Mouse (Mus musculus): ENCODE measurements around the gene Gabpb1. TPM values are rescaled to one million over a fixed set of nuclear protein-coding genes. Genes with fewer than 3 reads are reported as not detected.

The Gabpb1 gene
- total RNA-seq (2021): 10 to 100 TPM; 19.3 to 21.5 TPM
- long read RNA-seq, experiment 1, full-length matches to known transcripts: 19 of 31 reads
- long read RNA-seq, experiment 1, partial matches to known transcripts: 3 of 31 reads
- long read RNA-seq, experiment 1, other reads (novel, unspliced or antisense): 9 of 31 reads
- long read RNA-seq, experiment 2, full-length matches to known transcripts: 15 of 23 reads
- long read RNA-seq, experiment 2, partial matches to known transcripts: 1 of 23 reads
- long read RNA-seq, experiment 2, other reads (novel, unspliced or antisense): 7 of 23 reads

DNA sequence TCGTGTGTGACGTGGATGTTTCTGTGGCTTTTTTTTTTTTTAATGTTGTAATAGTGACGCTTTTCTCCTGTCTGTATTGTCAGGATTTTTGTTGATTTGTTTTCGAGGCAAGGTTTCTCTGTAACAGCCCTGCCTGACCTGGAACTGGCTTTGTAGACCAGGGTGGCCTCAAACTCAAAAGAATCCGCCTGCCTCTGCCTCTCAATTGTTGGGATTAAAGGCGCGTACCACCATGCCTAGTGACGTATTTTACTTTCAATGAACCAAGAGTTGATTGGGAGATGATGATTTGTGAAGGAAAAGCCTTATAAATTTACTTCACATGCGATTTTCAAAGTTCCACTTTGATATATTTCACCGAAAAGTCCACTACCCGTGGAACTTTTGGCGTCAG lies at the start of gene Gabpb1:
Gene Gabpb1 (minus strand): TSS at position 216 of the 394 bp plus-strand sequence.
- DNase-seq: no peak

GRCm38 (mm10) chr2:126712950-126713349 lies 36.8 kb upstream of the Gabpb1 start:
- no peak for DNase-seq

GRCm38 (mm10) chr2:126712526-126712925 lies 36.4 kb upstream of the Gabpb1 start:
- DNase-seq: no peak

DNA sequence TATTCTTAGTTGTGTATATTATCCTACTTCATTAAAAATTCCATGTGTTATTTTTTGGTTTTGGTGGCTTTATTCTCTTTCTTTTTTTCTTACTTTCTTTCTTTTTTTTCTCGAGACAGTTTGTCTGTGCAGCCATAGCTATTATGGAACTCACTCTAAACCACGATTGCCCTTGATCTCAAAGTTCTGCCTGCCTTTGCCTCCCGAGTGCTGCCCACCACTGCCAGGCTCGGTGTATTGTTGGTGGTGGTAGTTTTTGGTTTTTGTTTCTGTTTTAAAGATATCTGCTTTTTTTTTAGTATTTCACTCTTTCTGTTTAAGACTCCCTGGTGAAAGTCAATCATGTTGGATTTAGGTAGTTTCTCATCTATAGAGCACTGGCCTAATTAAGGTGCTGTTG lies 32.2 kb upstream of the Gabpb1 start:
- no peak for DNase-seq

GRCm38 (mm10) chr2:126707438-126707779 lies 31.3 kb upstream of the Gabpb1 start:
- no peak for DNase-seq

DNA sequence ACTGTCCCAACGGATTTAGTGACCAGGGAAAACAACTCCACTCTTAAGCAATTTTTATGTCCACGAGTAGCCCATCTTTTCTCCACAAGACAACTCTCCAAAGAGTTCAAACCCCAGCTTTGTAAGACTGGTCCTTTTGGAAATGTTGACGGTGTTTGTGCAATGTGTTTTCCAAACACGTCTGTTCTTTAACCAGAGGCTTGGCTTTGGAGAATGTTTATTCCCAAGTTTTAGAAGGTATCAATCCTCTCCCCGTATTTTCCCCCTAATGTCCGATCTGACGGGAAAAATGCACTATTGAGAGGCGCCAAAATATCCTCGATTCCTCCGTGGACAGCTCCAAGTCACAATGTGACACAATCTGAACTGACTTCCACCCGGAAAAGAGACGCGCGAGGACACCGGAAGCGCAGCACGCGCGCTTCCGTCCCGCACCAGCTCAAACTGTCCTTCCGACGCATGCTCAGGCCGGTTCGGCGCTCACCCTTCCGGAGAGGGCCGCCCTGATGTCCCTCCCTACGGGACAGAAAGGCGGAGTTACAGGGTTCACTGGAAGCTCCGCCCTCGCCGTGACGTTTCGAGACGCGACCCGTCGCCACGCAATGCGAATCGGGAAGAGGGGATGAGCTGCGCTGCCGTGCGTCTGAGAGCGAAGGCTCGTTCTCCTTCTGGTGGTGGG lies 30.8 kb upstream of the Gabpb1 start, which contains the start of gene Usp8:
Gene Usp8 (plus strand): TSS at position 570 of the 679 bp plus-strand sequence.
- DNase-seq: peak; percentile 99

DNA sequence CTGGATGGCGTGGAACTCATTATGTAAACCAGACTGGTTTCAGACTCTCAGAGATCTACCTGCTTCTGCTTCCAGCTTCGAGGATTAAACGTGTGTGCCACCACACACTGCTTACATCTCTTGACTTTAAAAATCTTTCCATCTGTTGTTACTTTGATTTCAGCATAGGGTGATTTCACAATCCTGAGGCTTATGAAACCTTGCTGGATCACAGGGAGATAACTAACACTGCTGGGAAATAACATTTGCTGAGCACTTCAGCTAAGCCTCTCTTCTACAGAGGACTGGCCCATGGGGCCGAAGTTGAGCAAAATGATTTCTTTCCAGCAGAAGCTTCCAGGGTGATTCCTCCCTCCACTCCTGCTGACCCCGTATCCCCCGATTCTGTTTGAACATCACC lies 19.1 kb upstream of the Gabpb1 start:
- DNase-seq: no peak

DNA sequence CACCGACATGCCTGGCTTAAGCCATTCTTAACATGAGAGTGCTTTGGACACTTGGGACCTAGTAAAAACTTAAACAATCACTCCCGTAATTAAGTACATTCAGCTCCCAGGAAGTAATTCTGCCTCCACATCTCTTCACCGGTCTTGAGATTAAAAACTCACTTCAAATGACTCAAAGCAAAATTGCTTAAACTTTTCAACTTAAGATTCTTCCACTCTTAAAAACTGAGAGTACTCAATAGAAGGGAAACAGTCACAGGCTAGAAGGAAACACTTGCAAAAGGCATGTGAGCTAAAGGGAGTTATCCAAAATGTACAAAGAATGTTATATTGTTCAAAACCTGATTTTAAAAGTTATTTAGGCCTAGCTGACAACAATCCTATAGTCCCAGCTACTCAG lies 15.2 kb upstream of the Gabpb1 start:
- no peak for DNase-seq

- no peak for DNase-seq
Measured at GRCm38 (mm10) chr2:126682937-126683336, 6.8 kb upstream of the Gabpb1 start.

- DNase-seq: no peak
Measured at GRCm38 (mm10) chr2:126682333-126682732, 6.2 kb upstream of the Gabpb1 start.

DNA sequence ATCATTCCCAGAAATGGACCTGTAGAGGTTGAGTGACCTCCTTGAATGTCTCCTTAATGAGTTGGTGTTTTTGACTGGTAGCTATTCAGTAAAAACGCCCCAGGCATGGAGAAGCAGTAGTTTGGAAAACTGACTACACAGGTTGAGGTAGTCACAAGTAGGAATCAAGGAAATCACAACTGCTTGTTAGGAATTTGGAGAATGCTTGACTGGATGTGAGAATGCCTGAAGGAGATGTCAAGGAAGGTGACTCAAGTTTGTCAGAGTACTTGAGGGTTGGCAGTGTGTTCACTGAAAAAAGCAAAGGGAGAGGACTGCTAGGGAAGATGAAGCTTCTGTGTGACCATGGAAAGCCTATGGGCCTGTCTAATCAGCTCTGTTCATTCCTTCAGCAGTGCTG lies 1.2 kb upstream of the Gabpb1 start:
- no peak for DNase-seq

- DNase-seq: peak; percentile 89
Measured at GRCm38 (mm10) chr2:126675169-126676121, 692 bp downstream of the Gabpb1 start.

GRCm38 (mm10) chr2:126674441-126675168 lies 1.5 kb downstream of the Gabpb1 start:
- peak; percentile 65 for DNase-seq

- DNase-seq: no peak
Measured at GRCm38 (mm10) chr2:126673317-126674242, 2.6 kb downstream of the Gabpb1 start.

DNA sequence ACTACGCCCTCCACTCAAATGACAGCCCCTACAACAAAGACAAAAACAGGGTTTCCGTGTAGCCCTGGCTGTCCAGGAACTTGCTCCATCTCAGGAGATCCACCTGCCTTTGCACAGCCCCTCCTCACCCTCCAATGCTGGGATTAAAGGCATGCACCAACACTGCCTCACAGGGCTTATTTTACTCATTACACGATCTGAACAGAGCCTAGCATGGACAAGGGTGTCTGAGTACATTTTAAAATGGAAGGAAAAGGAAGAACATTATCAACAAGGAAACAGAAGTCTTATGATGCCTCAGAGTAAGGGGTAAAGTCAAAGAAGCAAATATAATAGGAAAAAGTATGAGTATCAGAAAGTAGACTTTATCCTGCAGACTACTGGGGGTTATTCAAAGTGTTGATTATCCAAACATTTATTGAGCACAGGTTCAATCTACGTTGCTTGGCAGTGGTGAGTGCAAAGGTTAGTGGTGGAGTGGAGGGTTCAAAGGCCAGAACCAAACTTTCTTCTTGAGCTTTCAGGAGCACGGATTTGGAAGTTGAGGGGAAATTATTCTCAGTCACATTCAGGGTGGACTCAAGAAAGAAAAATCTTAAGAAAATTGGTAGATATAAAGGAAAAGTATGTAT lies 7.4 kb downstream of the Gabpb1 start:
- DNase-seq: no peak

- DNase-seq: no peak
Measured at GRCm38 (mm10) chr2:126665984-126666383, 10.2 kb downstream of the Gabpb1 start.

- DNase-seq: peak; percentile 47
Measured at GRCm38 (mm10) chr2:126663481-126663880, 12.7 kb downstream of the Gabpb1 start.

- DNase-seq: no peak
Measured at GRCm38 (mm10) chr2:126652929-126653328, 23.2 kb downstream of the Gabpb1 start.

- DNase-seq: no peak
Measured at GRCm38 (mm10) chr2:126647762-126648161, 28.4 kb downstream of the Gabpb1 start.

DNA sequence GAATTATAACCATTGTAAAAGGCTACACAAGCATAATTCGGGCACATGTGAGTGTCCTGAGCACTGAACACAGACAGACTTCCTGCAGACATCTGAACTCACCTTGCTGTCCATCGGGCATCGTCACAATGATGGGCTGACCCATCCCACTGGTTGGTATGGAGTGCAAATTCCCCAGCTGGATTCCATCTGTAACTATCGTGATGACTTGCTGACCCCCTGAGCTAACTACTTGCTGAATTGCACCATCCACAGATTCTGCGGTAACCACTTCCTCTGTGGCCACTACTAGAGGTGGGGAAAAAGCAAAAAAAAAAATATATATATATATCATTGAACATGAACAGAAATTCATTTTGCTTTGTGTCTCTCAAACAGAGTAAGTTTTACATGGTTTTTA lies 29.7 kb downstream of the Gabpb1 start:
- no peak for DNase-seq

Measured in adrenal gland, postnatal 10 days (tissue).